ENCODE assay signal across 8 mouse cellular contexts in the genomic region with DNA sequence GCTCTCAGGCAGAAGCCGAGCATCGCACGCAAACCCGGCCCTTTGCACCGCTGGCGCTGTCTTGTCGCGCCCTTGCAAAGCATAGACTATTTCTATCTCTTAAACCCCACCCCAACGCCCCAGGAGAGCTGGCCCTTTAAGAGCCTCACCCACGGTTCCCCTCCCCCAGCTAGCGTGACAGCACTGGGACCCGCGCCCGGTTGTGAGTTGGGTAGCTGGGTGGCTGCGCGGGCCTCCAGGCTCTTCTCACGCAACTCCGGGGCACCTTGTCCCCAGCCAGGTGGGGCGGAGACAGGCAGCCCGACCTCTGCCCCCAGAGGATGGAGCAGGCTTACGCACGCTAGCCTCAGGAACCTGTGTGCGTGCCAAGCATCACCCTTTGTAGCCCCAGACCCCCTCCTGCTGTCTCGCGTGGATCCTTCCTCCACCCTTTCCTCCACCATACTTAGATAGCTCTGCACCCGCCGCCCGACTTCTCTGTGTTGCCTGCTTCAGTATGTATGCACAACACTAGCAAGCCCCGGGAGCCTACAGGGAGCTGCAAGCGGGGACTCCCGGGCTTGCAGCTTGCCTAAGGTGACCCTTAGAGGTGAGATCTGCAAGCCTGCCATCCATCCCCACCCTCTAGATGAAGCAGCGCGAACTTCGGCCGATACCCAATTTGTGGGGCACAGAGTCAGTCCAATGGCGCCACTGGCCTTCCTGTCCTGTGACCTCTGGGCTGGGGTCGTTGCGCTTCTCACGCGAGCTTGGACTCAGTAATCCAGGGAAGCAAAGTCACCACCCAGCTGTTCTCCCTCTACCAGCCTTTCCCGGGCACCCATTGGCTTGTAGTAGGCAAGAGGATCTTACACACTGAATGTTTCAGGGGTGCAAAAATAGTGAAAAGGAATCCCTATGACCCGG. TPM values are rescaled to one million over a fixed set of nuclear protein-coding genes. Genes with fewer than 3 reads are reported as not detected.
DNase-seq lines count a peak whose midpoint lies in the region; ATAC-seq lines count a peak whose summit lies in the region.

No protein-coding gene starts in this region.

- H3K4me2 ChIP-seq in forebrain, embryonic 14.5 days (ENCODE audit: low read length) = peak overlapping the region; percentile 72
- H3K4me2 ChIP-seq in liver, embryonic 13.5 days = peak overlapping the region; percentile 72
- peak overlapping the region; percentile 68 for H3K4me2 ChIP-seq in neural tube, embryonic 12.5 days (replicated peaks)

- H3K9ac ChIP-seq in forebrain, embryonic 14.5 days (ENCODE audit: low read length) = peak overlapping the region; percentile 61
- H3K9ac ChIP-seq in liver, embryonic 13.5 days = peak overlapping the region; percentile 33
- H3K9ac ChIP-seq in neural tube, embryonic 12.5 days = peak overlapping the region; percentile 58

- H3K9me3 ChIP-seq in forebrain, embryonic 14.5 days (replicated peaks; ENCODE audit: control insufficient read depth, low read length) = no peaks in the 10 kb centered on the region
- no peaks in the 10 kb centered on the region for H3K9me3 ChIP-seq in liver, embryonic 13.5 days (replicated peaks)
- no peaks in the 10 kb centered on the region for H3K9me3 ChIP-seq in neural tube, embryonic 12.5 days

- ATAC-seq in forebrain, embryonic 14.5 days = peak; percentile 77
- ATAC-seq in liver, embryonic 13.5 days (ENCODE audit: low read depth) = peak; percentile 59
- 0 out of 2 replicates have a peak, but pooled peaks have one; percentile 13 for ATAC-seq in neural tube, embryonic 12.5 days (ENCODE audit: low FRiP score, low read depth)

- 1% methylated on average over 40 of the region's 42 CpGs for WGBS in forebrain, embryonic 14.5 days
- WGBS in liver, embryonic 13.5 days (ENCODE audit: insufficient replicate concordance) = 3% methylated on average over 42 of the region's 42 CpGs
- WGBS in neural tube, embryonic 12.5 days = 1% methylated on average over 42 of the region's 42 CpGs

- peak overlapping the region; percentile 39 for H3K4me3 ChIP-seq in brown adipose tissue, adult 24 weeks (ENCODE audit: insufficient read depth, low read depth, low read length)
- H3K4me3 ChIP-seq in forebrain, embryonic 14.5 days (ENCODE audit: low read depth, low read length) = peak overlapping the region; percentile 39
- H3K4me3 ChIP-seq in liver, embryonic 13.5 days (replicated peaks) = peak overlapping the region; percentile 52
- H3K4me3 ChIP-seq in neural tube, embryonic 12.5 days = peak overlapping the region; percentile 39

- H3K27ac ChIP-seq in brown adipose tissue, adult 24 weeks (replicated peaks; ENCODE audit: low read depth, low read length) = no peak overlapping the region
- no peak overlapping the region for H3K27ac ChIP-seq in forebrain, embryonic 14.5 days (ENCODE audit: low read depth, low read length)
- H3K27ac ChIP-seq in liver, embryonic 13.5 days = no peak overlapping the region
- no peak overlapping the region for H3K27ac ChIP-seq in neural tube, embryonic 12.5 days

- intact Hi-C loops in heart, postnatal 10 days (cut with DNase I) = no loop called here

- DNase-seq in CD8-positive naive resting alpha-beta T cell, adult 2 months (ENCODE audit: low read depth in 2 of 2, low spot score in 2 of 2) = peak; percentile 2 to 6
- peak; percentile 78 for DNase-seq in forebrain, embryonic 14.5 days (ENCODE audit: low spot score)
- peak; percentile 32 to 36 for DNase-seq in heart, postnatal 10 days
- DNase-seq in kidney, postnatal 36 days = peak; percentile 61 to 79
- peak; percentile 12 for DNase-seq in liver, embryonic 13.5 days
- DNase-seq in yolk sac, embryonic 10.5 days (ENCODE audit: low spot score) = peak; percentile 51

- no peaks in the 10 kb centered on the region for H3K36me3 ChIP-seq in forebrain, embryonic 14.5 days (ENCODE audit: control insufficient read depth, insufficient read depth, low read length)
- no peaks in the 10 kb centered on the region for H3K36me3 ChIP-seq in liver, embryonic 13.5 days
- H3K36me3 ChIP-seq in neural tube, embryonic 12.5 days = no peaks in the 10 kb centered on the region

- peaks cover 28% of the 10 kb centered on the region for H3K27me3 ChIP-seq in forebrain, embryonic 14.5 days (replicated peaks; ENCODE audit: control insufficient read depth, insufficient read depth, low read length)
- peaks cover 61% of the 10 kb centered on the region for H3K27me3 ChIP-seq in liver, embryonic 13.5 days
- peaks cover 36% of the 10 kb centered on the region for H3K27me3 ChIP-seq in neural tube, embryonic 12.5 days (replicated peaks)

- H3K4me1 ChIP-seq in brown adipose tissue, adult 24 weeks (ENCODE audit: control insufficient read depth, insufficient read depth, insufficient read length, low read length) = peaks cover 11% of the 10 kb centered on the region
- H3K4me1 ChIP-seq in forebrain, embryonic 14.5 days (ENCODE audit: control insufficient read depth, insufficient read depth, low read length) = no peaks in the 10 kb centered on the region
- peaks cover 25% of the 10 kb centered on the region for H3K4me1 ChIP-seq in liver, embryonic 13.5 days (replicated peaks)
- H3K4me1 ChIP-seq in neural tube, embryonic 12.5 days = peaks cover 13% of the 10 kb centered on the region

RNA-seq across cellular contexts. Expression of a gene that starts 8.9 kb away (rescaled TPM):
- polyA plus RNA-seq in brown adipose tissue, adult 24 weeks (2012; ENCODE audit: insufficient read depth, insufficient read length, missing spikeins) = 2.6 and 4.5 TPM in 2 replicates
- polyA plus RNA-seq in forebrain, embryonic 14.5 days (2014; fragmentation: Nextera tagmentation; extraction: Ambion mirVana) = 0.19 TPM in 1 of 2 replicates, not detected in the other
- total RNA-seq in heart, postnatal 10 days (2021) = not detected
- 0.17 and 0.22 TPM in 2 replicates for polyA plus RNA-seq in liver, embryonic 13.5 days (2015; fragmentation: Nextera tagmentation; extraction: Ambion mirVana)
- polyA plus RNA-seq in neural tube, embryonic 12.5 days (2016; fragmentation: Nextera tagmentation; extraction: Ambion mirVana) = not detected in 2 replicates

RNA-seq across cellular contexts. Expression of a gene that starts 11.7 kb away (rescaled TPM):
- 4.4 and 5.7 TPM in 2 replicates for polyA plus RNA-seq in brown adipose tissue, adult 24 weeks (2012; ENCODE audit: insufficient read depth, insufficient read length, missing spikeins)
- 27.5 and 28.9 TPM in 2 replicates for polyA plus RNA-seq in forebrain, embryonic 14.5 days (2014; fragmentation: Nextera tagmentation; extraction: Ambion mirVana)
- 10 to 100 TPM in 1 of 2 experiments, 1 to 10 TPM in 1; 8.2 to 10.3 TPM for total RNA-seq in heart, postnatal 10 days (2021)
- 16.7 and 18.4 TPM in 2 replicates for polyA plus RNA-seq in liver, embryonic 13.5 days (2015; fragmentation: Nextera tagmentation; extraction: Ambion mirVana)
- 38.4 and 41.0 TPM in 2 replicates for polyA plus RNA-seq in neural tube, embryonic 12.5 days (2016; fragmentation: Nextera tagmentation; extraction: Ambion mirVana)

RNA-seq across cellular contexts. Expression of a gene that starts 13.1 kb away (rescaled TPM):
- not detected in 2 replicates for polyA plus RNA-seq in brown adipose tissue, adult 24 weeks (2012; ENCODE audit: insufficient read depth, insufficient read length, missing spikeins)
- not detected in 2 replicates for polyA plus RNA-seq in forebrain, embryonic 14.5 days (2014; fragmentation: Nextera tagmentation; extraction: Ambion mirVana)
- total RNA-seq in heart, postnatal 10 days (2021) = not detected
- 0.10 TPM in 1 of 2 replicates, not detected in the other for polyA plus RNA-seq in liver, embryonic 13.5 days (2015; fragmentation: Nextera tagmentation; extraction: Ambion mirVana)
- not detected in 2 replicates for polyA plus RNA-seq in neural tube, embryonic 12.5 days (2016; fragmentation: Nextera tagmentation; extraction: Ambion mirVana)

RNA-seq across cellular contexts. Expression of a gene that starts 43.2 kb away (rescaled TPM):
- 16.3 and 16.8 TPM in 2 replicates for polyA plus RNA-seq in brown adipose tissue, adult 24 weeks (2012; ENCODE audit: insufficient read depth, insufficient read length, missing spikeins)
- polyA plus RNA-seq in forebrain, embryonic 14.5 days (2014; fragmentation: Nextera tagmentation; extraction: Ambion mirVana) = 29.2 and 29.3 TPM in 2 replicates
- total RNA-seq in heart, postnatal 10 days (2021) = 10 to 100 TPM; 35.9 to 44.5 TPM
- 20.7 and 21.7 TPM in 2 replicates for polyA plus RNA-seq in liver, embryonic 13.5 days (2015; fragmentation: Nextera tagmentation; extraction: Ambion mirVana)
- 40.3 and 41.7 TPM in 2 replicates for polyA plus RNA-seq in neural tube, embryonic 12.5 days (2016; fragmentation: Nextera tagmentation; extraction: Ambion mirVana)

Comparison
In these comparisons a context has a peak if more than half of its experiments do, and no peak if none do; other contexts are left out.
1. DNase-seq: peak in every context shown above with its lines; median percentile 78 in forebrain, embryonic 14.5 days; 70 in kidney, postnatal 36 days; 51 in yolk sac, embryonic 10.5 days; 34 in heart, postnatal 10 days; 12 in liver, embryonic 13.5 days; 4 in CD8-positive naive resting alpha-beta T cell, adult 2 months.
2. ATAC-seq: peak in every context shown above with its lines; median percentile 77 in forebrain, embryonic 14.5 days; 59 in liver, embryonic 13.5 days; 13 in neural tube, embryonic 12.5 days.